Mouse (Mus musculus): ENCODE data around the gene Ptchd4.

Gene Ptchd4

GRCm38 (mm10) chr17:42315669-42316611 lies at the start of gene Ptchd4:
Ptchd4 (plus strand) TSS chr17:42315947.
- peak; percentile 3 to 42 for DNase-seq (ENCODE audit: inconsistent age in 2 of 2, low spot score in 1 of 2)

GRCm38 (mm10) chr17:42276861-42277260 lies 38.9 kb upstream of the Ptchd4 start:
- DNase-seq (ENCODE audit: inconsistent age in 2 of 2, low spot score in 1 of 2) = no peak

DNA sequence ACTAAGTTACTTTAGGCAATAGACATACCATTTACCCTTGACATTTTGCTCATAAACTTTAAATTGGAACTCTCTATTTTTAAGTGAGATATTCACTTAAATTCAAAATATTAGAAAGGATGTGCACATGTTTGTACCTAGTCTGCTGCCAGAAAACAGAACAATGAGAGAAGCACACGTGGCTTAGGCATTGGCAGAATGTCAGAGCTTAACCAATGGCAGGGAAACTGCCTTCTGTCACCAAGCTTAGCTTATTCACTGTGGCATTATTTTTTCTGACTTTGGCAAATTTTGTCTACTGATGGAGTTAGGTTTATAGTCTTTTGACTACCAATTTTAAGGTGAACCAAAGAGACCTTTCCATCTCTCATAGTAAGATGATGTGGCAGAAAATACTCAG lies 31.4 kb upstream of the Ptchd4 start:
- DNase-seq (ENCODE audit: inconsistent age in 2 of 2, low spot score in 1 of 2) = no peak

GRCm38 (mm10) chr17:42286255-42286654 lies 29.5 kb upstream of the Ptchd4 start:
- DNase-seq (ENCODE audit: inconsistent age in 2 of 2, low spot score in 1 of 2) = no peak

DNA sequence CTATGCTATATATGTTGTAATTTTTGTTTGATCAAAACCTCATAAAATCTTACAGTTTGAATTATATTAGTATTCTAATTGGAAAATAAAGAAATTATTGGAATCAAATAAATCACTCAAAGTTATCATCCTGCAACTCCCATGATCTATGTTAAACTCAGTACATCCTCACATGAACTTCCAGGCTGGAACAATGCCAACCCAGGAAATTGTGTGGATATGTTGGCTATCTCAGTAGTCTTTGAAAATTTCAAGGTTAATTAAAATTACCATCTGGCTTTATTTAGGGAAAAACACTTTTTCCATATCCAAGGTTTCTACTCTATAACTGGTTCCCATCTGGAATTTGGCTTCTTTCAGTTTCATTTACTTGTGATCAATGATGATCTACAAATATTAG lies 25.4 kb upstream of the Ptchd4 start:
- DNase-seq (ENCODE audit: inconsistent age in 2 of 2, low spot score in 1 of 2) = no peak

GRCm38 (mm10) chr17:42291793-42292192 lies 24.0 kb upstream of the Ptchd4 start:
- DNase-seq (ENCODE audit: inconsistent age in 2 of 2, low spot score in 1 of 2) = no peak

- no peak for DNase-seq (ENCODE audit: inconsistent age in 2 of 2, low spot score in 1 of 2)
Observed at GRCm38 (mm10) chr17:42297986-42298385, 17.8 kb upstream of the Ptchd4 start.

DNA sequence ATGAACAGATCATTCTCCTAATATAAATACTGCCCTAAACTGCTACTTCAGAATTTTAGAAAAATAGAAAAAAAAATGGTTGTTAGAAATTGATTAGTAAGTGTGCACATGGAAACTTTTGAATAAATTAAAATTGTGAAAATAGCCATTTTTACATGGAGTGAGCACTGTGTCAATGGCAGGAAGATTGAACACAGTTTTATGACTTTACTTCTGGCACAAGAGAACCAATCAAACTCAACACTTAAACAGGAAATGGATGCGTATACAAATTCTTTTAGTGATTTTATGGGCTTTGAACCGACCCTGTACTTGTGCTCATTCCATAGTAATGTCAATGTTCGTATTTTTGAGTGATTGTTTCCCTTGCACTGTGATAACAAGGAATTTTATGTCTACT lies 16.1 kb upstream of the Ptchd4 start:
- DNase-seq (ENCODE audit: inconsistent age in 2 of 2, low spot score in 1 of 2) = no peak

GRCm38 (mm10) chr17:42303062-42303577 lies 12.6 kb upstream of the Ptchd4 start:
- no peak for DNase-seq (ENCODE audit: inconsistent age in 2 of 2, low spot score in 1 of 2)

DNA sequence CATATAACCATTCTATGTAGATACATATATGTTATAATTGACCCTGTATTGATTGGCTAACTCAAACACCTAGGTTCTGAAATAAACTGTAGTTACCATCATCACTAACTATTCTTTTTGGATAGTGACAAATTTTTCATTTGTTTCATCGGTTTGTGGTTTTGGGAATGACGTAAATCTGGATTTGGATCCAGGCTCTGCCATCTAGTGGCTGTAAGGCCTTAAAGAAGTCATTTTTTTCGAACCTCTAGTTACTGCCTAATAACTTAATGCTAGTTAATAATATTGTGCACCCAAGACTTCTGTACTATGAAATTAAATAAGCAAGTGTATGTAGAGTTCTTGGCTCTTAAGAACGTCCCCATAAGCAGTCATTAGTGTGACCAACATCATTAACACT lies 11.5 kb upstream of the Ptchd4 start:
- DNase-seq (ENCODE audit: inconsistent age in 2 of 2, low spot score in 1 of 2) = no peak

GRCm38 (mm10) chr17:42307001-42307400 lies 8.7 kb upstream of the Ptchd4 start:
- no peak for DNase-seq (ENCODE audit: inconsistent age in 2 of 2, low spot score in 1 of 2)

DNA sequence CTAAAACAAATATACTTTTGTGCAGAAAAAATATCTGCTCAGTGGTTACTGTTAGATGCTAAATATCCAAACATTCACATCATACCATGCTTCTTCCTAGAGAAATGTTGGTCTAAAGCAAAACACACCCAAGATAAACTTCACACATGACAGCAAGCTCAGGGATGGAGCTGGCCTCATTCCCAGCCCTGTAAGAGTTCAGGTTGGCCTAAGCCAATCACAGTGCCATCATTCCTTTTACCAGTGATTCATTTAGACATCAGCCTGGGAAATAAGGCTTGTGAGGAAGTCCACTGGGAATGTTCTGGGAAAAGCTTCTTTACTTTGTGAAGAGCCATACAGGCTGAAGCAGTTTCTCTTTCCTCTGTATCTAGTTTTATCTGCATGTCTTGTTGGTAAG lies 5.6 kb upstream of the Ptchd4 start:
- DNase-seq (ENCODE audit: inconsistent age in 2 of 2, low spot score in 1 of 2) = no peak

DNA sequence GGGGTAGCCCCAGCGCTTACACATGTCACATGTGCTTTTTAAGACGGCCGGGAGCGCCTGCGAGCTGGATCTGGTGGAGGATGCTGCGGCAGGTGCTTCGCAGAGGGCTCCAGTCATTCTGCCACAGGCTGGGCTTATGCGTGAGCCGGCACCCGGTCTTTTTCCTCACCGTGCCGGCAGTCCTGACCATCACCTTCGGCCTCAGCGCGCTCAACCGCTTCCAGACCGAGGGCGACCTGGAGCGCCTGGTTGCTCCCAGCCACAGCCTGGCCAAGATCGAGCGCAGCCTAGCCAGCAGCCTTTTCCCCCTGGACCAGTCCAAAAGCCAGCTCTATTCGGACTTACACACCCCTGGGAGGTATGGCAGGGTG lies 850 bp downstream of the Ptchd4 start:
- no peak for DNase-seq (ENCODE audit: inconsistent age in 2 of 2, low spot score in 1 of 2)

DNA sequence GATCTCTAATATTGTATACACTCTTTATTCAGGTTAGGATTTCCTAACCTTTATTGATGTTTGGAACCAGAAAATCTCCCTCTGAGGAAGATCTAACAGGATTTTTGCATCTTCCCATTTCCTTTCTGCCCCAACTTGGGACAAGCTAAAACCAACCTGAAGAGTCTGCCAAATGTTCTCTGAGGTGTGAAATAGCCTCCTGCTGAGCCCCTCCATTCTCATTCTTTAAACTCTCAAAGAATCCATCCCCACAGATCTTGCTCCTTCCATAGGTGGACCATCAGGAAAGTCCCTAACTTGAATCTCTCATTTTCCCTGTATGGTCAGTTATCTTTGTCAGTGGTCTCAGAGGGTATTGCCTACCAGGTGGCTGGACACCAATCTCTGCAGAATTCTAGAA lies 20.0 kb downstream of the Ptchd4 start:
- no peak for DNase-seq (ENCODE audit: inconsistent age in 2 of 2, low spot score in 1 of 2)

GRCm38 (mm10) chr17:42336571-42336970 lies 20.8 kb downstream of the Ptchd4 start:
- no peak for DNase-seq (ENCODE audit: inconsistent age in 2 of 2, low spot score in 1 of 2)

DNA sequence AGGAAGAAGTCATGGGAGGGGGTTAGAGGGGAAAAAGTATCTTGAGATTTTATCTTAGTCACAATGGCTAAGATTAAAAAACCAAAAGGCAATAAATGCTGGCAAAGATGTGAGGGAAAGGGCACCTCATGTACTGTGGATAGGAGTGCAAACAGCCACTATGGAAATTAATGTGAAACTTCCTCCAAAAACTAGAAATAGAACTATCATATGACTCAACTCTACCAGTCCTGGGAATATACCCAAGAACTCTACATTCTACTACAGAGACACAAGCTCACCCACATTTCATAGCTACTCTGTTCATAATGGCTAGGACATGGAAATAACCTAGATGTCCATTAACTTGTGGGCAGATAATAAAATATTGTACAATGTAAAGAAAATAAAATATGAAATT lies 30.3 kb downstream of the Ptchd4 start:
- DNase-seq (ENCODE audit: inconsistent age in 2 of 2, low spot score in 1 of 2) = no peak

DNA sequence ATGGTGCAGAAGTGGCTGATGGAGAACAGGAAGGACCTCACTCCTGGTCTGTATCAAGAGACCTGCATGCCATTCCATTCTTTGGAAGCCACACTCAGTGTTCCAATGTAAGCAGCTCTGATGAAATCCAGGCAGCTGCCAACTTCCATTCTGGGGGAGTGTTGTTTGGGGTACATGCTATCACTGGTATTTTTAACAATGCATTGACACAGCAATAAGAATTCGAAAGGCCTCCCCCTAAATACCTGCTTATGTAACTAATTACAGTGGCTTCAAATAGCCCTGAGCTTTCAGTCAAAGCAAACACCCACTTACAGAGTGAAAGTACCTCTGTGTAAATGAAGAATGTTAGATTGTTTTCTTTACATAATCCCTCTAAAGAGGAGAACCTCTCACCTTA lies 42.7 kb downstream of the Ptchd4 start:
- DNase-seq (ENCODE audit: inconsistent age in 2 of 2, low spot score in 1 of 2) = no peak

DNA sequence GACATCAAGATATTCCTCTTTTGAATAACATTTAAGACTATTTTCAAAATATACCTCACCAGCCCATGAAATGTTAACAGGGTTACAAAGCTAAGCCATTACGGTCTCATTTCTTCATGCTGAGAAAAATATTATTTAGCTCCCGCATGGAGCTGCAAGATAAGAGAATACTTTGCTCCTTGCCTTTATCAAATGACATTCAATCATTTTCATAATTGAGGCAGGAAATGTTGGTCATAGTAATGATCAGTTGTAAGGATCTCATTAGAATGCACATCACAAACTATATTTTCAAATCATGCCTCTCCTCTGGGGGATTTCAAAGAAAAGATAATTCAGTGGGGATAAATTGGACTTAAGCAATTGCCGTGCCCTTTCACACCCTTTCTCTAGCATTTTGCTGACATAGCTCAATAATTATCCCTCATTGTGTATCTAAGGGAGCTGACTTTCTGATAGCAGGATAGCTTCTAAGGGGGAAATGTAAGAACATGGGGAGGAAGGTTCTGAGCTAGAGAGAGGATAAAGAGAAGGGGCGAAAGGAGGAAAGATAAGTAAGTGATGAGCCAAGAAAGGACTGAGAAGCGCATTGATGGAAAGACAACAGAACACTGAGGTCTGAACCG lies 47.5 kb downstream of the Ptchd4 start:
- no peak for DNase-seq (ENCODE audit: inconsistent age in 2 of 2, low spot score in 1 of 2)

DNA sequence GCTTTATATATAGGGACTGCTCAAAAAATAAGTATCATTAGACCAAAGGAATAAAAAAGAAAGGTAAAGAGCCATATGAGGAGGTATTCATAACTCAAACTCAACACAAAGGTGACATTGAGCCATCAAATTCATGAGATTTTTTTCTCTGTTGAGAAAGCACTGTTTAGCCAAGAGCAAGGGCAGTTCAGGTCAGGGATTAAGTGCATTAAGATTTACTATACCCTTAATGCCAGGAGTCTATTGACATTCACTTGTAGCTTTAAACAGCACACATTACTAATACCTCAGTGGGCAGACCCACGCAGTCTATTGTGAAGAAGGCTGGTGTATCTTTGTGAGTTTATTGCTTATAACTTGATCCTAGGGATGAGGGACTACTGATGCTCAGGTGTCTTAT lies 49.0 kb downstream of the Ptchd4 start:
- DNase-seq (ENCODE audit: inconsistent age in 2 of 2, low spot score in 1 of 2) = no peak

DNA sequence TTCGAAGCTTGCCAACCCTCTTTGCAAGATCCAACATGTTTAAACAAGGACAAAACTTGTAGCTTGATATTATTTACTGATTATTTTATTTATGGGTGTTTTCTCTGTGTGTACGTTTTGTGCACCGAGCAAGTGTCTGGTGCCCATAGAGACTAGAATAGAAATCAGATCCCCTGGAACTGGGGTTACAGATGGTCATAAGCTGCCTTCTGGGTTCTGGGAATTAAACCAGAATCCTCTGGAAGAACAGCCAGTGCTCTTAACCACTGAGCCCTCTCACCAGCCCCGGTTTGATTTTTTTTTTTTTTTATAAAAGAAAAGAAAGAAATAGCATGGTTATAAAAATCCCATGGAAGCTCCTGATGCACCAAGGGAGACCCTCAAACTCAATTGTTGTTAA lies 59.1 kb downstream of the Ptchd4 start:
- no peak for DNase-seq (ENCODE audit: inconsistent age in 2 of 2, low spot score in 1 of 2)

DNA sequence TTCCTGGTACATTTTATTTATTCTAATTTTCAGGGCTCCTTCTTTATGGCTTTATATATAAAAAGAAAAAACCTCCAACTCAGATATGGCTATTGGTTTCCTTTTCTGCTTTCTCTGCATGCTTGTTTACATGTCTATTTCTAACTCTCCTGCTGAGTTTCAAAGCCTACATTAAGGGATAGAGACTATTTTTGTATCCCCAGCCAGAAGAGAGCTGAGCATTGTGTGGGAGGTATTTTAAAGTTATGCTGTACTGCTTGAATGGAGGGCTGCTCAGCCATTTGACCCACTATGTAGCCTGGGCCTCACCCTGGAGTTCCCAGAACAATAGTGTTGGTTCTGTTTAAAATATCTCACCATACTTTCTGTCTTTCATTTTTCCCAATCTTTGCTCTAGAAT lies 77.3 kb downstream of the Ptchd4 start:
- no peak for DNase-seq (ENCODE audit: inconsistent age in 2 of 2, low spot score in 1 of 2)

GRCm38 (mm10) chr17:42395299-42395698 lies 79.6 kb downstream of the Ptchd4 start:
- DNase-seq (ENCODE audit: inconsistent age in 2 of 2, low spot score in 1 of 2) = no peak

Data from adrenal gland, adult (tissue).